Mouse (Mus musculus) ES-CJ7 (cell line): ENCODE results near the gene Gm11627.
"Not testable (repeated sequence)": the region's sequence is repeated elsewhere in the genome, so short reads cannot be mapped to it uniquely, and the experiment has no call there.

Experiments used
- DNase-seq: peaks from one replicate; pipeline ENCODE4 v3.0.0; 2011; ENCODE audit warnings: low read depth, low spot score

Gm11627 gene

GRCm38 (mm10) chr11:102579165-102580033 is at the start of gene Gm11627:
Gene Gm11627 (minus strand): TSS chr11:102579461.
- peak; percentile 81 for DNase-seq

DNA sequence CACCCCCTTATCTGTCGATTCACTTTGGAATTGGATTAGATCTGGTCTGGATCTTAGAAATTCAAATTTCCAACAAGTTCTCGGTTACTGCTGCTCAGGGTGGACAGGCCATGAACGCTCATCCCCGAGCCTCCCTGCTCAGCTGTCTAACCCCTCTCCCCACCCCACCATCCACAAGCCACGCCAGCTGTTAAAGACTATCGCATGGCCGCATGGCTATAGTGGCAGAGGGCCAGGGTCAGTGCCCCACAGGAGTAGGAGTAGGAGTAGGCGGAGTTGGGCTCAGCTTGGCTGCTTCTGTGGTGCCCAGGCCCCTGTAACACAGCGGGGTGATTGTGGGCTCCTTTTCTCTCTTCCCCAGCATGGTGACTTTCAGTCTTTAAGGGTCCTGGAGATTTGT is 49.3 kb upstream of the Gm11627 start:
- DNase-seq, result no peak

GRCm38 (mm10) chr11:102627171-102627931 is 48.1 kb upstream of the Gm11627 start:
- no peak for DNase-seq

GRCm38 (mm10) chr11:102624888-102625407 is 45.7 kb upstream of the Gm11627 start:
- DNase-seq, result no peak

DNA sequence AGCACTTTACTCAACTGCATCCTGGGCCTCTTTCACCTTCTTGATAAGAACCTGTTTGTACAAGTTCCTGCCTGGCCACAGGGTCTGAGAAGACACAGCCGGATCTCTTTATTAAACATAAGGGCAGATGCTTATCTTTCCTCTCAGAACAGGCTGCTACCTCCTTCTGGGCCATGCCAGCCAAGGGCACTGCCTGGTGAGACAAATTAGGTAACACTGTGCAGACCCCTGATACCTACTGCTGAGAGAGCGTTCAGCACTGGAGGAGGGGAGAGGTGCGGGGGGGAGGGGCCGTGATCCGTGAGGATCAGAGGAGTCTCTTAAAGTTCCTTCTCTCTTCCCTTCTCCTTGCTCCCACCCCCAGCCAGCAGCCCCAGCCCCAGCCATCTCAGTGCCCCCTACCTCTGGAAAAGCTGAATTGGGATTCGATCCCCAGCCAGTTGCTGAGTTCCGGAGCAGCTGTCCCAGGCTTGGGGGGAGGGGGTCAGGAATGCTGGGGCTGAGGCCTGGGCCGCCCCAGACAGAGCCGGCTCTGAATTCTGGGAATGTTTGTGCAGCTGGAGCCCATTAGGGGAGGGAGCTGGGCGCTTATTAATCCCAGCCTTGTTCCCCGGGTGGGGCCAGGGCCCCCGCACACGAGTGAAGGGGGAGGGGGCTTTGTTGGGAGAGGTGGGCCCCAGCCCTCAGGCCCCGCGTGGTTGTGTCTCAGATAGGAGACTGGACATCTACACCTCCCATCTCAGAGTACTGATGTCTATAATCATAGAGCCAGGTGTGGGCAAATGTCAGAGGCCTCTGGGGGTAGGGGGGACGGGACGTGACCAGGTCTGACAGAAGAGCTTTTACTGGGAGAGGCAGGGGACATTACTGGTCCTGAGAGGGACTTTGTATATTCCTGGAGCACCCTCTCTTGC is 44.9 kb upstream of the Gm11627 start:
- peak; percentile 49 for DNase-seq

- peak; percentile 42 for DNase-seq
Measured at GRCm38 (mm10) chr11:102619449-102619848, 40.2 kb upstream of the Gm11627 start.

DNA sequence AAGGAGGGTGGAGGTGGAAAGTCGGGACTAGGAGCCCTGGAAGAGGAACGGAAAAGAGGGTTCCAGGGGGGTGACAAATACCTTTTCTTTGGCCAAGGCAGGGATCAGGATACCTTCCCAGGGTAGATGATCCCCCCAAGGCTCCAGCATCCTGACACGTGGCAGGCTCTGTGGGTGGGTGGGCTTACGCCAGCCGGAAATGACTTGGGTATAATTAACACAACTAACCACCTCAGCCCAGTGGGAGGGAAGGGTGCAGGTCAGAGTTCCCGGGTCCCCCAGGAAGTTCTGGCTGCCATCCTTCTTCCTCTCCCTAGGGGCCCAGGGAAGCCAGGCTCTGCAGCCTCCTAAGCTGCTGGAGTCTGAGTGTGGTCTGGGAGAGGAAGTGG is 32.0 kb upstream of the Gm11627 start:
- no peak for DNase-seq

DNA sequence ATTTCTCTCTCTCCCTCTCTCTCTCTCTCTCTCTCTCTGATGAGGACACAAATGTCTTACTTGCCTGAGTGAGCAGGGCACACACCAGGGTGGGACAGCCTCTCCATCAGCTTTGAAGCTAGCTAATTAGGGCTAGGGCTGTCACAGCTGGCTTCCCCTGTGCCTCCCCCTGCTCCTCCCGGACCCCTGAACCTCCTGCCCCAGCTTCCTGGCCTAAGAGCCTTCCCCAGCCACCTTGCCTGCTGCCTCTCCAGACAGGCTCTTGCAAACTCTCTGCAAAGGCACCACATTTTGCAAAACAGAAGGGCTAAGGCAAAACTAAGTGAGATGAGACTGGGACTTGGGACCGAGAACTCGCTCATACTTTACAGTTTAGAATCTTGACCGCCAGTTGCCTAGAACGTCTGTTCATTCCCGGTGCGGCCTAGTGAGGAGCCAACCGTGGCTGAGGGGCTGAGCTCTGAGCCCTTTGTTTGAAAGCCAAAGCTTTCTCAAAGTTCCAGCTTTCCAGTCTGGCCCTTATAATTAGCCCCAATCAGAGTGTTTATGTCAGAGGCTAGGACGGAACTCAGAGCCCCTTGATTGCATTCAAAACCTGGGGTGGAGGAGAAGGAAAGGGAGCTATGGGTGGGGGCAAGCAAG is 31.5 kb upstream of the Gm11627 start:
- DNase-seq, result no peak

- DNase-seq, result no peak
Measured at GRCm38 (mm10) chr11:102610260-102610659, 31.0 kb upstream of the Gm11627 start.

GRCm38 (mm10) chr11:102609483-102609882 is 30.2 kb upstream of the Gm11627 start:
- no peak for DNase-seq

DNA sequence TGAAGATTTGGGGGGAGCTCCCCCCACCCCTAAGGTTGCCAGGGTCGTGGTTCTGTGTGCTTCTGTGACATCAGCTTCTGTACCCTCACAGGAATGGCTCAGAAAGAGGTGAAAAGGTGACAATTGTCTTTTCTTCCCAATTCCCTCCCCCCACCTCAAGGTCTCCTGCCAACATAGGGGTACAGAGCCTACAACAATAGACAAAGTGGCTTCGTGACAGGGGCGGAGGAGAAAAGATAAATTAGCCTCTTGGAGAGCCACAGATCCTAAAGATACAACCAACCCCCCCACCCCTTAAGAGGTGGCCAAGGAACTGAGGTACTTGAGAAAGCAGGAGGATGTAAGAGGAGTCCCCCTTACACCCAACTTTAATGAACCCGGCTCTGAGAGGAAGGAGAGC is 29.4 kb upstream of the Gm11627 start:
- DNase-seq, result no peak

- no peak for DNase-seq
Measured at GRCm38 (mm10) chr11:102607686-102608548, 28.7 kb upstream of the Gm11627 start.

GRCm38 (mm10) chr11:102607201-102607600 is 27.9 kb upstream of the Gm11627 start:
- not testable (repeated sequence) for DNase-seq

DNA sequence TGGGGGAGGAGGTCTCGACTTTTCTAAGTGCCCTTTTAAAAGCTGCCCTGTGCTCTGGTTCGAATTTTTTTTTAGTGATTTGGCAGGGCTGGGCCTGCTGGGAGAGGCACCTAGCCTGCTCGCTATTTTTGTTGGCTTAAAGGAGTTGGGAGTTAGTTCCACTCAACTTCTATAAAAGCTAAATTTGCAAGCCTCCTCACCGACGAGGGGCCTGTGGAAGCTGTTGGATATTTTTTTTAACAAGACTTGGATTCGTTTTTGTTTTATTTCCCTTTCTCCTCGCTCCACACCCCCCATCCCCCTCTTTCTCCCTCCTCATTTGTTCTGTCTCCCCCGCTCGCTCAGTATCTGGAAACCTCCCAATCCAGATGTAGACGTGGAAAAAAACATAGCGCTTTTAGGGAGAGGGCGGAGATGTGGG is 27.5 kb upstream of the Gm11627 start:
- DNase-seq, result no peak

GRCm38 (mm10) chr11:102605553-102606416 is 26.5 kb upstream of the Gm11627 start:
- DNase-seq, result peak; percentile 51

DNA sequence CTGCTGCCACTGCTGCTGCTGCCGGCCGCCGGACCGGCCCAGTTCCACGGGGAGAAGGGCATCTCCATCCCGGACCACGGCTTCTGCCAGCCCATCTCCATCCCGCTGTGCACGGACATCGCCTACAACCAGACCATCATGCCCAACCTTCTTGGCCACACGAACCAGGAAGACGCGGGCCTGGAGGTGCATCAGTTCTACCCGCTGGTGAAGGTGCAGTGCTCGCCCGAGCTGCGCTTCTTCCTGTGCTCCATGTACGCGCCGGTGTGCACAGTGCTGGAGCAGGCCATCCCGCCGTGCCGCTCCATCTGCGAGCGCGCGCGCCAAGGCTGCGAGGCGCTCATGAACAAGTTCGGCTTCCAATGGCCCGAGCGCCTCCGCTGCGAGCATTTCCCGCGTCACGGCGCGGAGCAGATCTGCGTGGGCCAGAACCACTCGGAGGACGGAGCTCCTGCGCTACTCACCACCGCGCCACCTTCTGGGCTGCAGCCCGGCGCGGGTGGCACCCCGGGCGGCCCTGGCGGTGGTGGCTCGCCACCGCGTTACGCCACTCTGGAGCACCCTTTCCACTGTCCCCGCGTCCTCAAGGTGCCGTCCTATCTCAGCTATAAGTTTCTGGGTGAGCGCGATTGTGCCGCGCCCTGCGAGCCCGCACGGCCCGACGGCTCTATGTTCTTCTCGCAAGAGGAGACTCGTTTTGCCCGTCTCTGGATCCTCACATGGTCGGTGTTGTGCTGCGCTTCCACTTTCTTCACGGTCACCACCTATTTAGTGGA is 25.7 kb upstream of the Gm11627 start:
- peak; percentile 70 for DNase-seq

- DNase-seq, result peak; percentile 96
Measured at GRCm38 (mm10) chr11:102604010-102604584, 24.8 kb upstream of the Gm11627 start, which contains the start of gene Fzd2. Gene Fzd2 (plus strand): TSS chr11:102604396.

DNA sequence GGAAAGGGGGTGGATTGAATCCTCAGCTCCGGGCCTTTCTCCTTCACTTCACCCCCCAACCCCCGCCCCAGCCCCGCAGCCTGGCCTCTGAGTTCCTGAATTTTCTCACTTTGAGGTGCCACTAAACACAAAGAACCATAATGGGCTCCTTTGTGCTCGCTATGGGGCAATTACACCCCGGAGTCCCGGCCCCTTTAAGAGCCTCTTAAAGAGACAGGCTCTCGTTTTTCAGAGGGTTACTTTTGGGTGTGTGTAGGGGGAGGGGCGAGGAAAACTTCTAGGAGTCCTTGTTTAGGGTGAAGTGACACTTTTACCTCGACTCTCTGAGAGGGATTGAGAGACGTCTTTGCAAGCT is 24.2 kb upstream of the Gm11627 start:
- DNase-seq, result peak; percentile 92
